Mouse (Mus musculus) 416B (cell line): ENCODE results near the gene Pnpla8.
"Not testable (repeated sequence)": the region's sequence is repeated elsewhere in the genome, so short reads cannot be mapped to it uniquely, and the experiment has no call there.

Experiments used
- DNase-seq: peaks from one replicate; pipeline ENCODE4 v3.0.0; 2011; ENCODE audit warnings: low read depth

Pnpla8 gene

GRCm38 (mm10) chr12:44269311-44269831 lies 48.2 kb downstream of the Pnpla8 start:
- peak; percentile 94 for DNase-seq

- no peak for DNase-seq
These were observed 53.1 kb downstream of the Pnpla8 start for GRCm38 (mm10) chr12:44274125-44274835.

GRCm38 (mm10) chr12:44280147-44280546 lies 59.0 kb downstream of the Pnpla8 start:
- DNase-seq = not testable (repeated sequence)

- DNase-seq = no peak
These were observed 60.4 kb downstream of the Pnpla8 start for GRCm38 (mm10) chr12:44281534-44281933.

GRCm38 (mm10) chr12:44283378-44283777 lies 62.2 kb downstream of the Pnpla8 start:
- DNase-seq = no peak

- no peak for DNase-seq
These were observed 65.8 kb downstream of the Pnpla8 start for GRCm38 (mm10) chr12:44286992-44287391.

GRCm38 (mm10) chr12:44292281-44292680 lies 71.1 kb downstream of the Pnpla8 start:
- DNase-seq = peak; percentile 77

GRCm38 (mm10) chr12:44300793-44301192 lies 79.6 kb downstream of the Pnpla8 start:
- DNase-seq = no peak

- DNase-seq = no peak
These were observed 82.8 kb downstream of the Pnpla8 start for GRCm38 (mm10) chr12:44304012-44304411.

- no peak for DNase-seq
These were observed 83.7 kb downstream of the Pnpla8 start for GRCm38 (mm10) chr12:44304869-44305268.

- no peak for DNase-seq
These were observed 87.1 kb downstream of the Pnpla8 start for GRCm38 (mm10) chr12:44308221-44308620.

GRCm38 (mm10) chr12:44315212-44315611 lies 94.0 kb downstream of the Pnpla8 start:
- DNase-seq = no peak

- DNase-seq = peak; percentile 4
These were observed 103.9 kb downstream of the Pnpla8 start for GRCm38 (mm10) chr12:44325091-44325490.

- no peak for DNase-seq
These were observed 106.3 kb downstream of the Pnpla8 start for GRCm38 (mm10) chr12:44327452-44327851.

GRCm38 (mm10) chr12:44328381-44329315 lies 107.5 kb downstream of the Pnpla8 start, which contains the start of gene Nrcam:
Gene Nrcam, plus strand, starts transcription at chr12:44328885.
- no peak for DNase-seq

- no peak for DNase-seq
These were observed 108.4 kb downstream of the Pnpla8 start for GRCm38 (mm10) chr12:44329316-44330215.

- DNase-seq = no peak
These were observed 109.1 kb downstream of the Pnpla8 start for GRCm38 (mm10) chr12:44330216-44330719.

- no peak for DNase-seq
These were observed 116.0 kb downstream of the Pnpla8 start for GRCm38 (mm10) chr12:44337136-44337640.

- DNase-seq = no peak
These were observed 117.0 kb downstream of the Pnpla8 start for GRCm38 (mm10) chr12:44338195-44338622.

- DNase-seq = peak; percentile 50
These were observed 122.9 kb downstream of the Pnpla8 start for GRCm38 (mm10) chr12:44344075-44344474.

GRCm38 (mm10) chr12:44345251-44345650 lies 124.1 kb downstream of the Pnpla8 start:
- DNase-seq = no peak
